Mouse (Mus musculus): ENCODE data around the gene Zbtb4.

The Zbtb4 gene

GRCm38 (mm10) chr11:69801379-69801977 lies 35.8 kb downstream of the Zbtb4 start, which contains the start of gene Fgf11:
Gene Fgf11, minus strand, starts transcription at chr11:69801857.
- DNase-seq, result no peak

GRCm38 (mm10) chr11:69802648-69803105 lies 37.0 kb downstream of the Zbtb4 start:
- peak; percentile 83 for DNase-seq

- no peak for DNase-seq
Measured at GRCm38 (mm10) chr11:69803328-69803727, 37.6 kb downstream of the Zbtb4 start.

GRCm38 (mm10) chr11:69803786-69804651 lies 38.3 kb downstream of the Zbtb4 start:
- DNase-seq, result peak; percentile 79

GRCm38 (mm10) chr11:69804652-69804940 lies 38.9 kb downstream of the Zbtb4 start:
- no peak for DNase-seq

- no peak for DNase-seq
Measured at GRCm38 (mm10) chr11:69804972-69805909, 39.5 kb downstream of the Zbtb4 start, which contains the start of gene Tmem102. Gene Tmem102, minus strand, starts transcription at chr11:69805624.

GRCm38 (mm10) chr11:69806378-69806777 lies 40.7 kb downstream of the Zbtb4 start:
- DNase-seq, result no peak

- no peak for DNase-seq
Measured at GRCm38 (mm10) chr11:69807641-69808040, 41.9 kb downstream of the Zbtb4 start.

- no peak for DNase-seq
Measured at GRCm38 (mm10) chr11:69810280-69810679, 44.6 kb downstream of the Zbtb4 start.

- DNase-seq, result no peak
Measured at GRCm38 (mm10) chr11:69815155-69815554, 49.4 kb downstream of the Zbtb4 start, which contains the start of gene Gm39566. Gene Gm39566, minus strand, starts transcription at chr11:69815298.

- no peak for DNase-seq
Measured at GRCm38 (mm10) chr11:69816520-69816919, 50.8 kb downstream of the Zbtb4 start.

- DNase-seq, result no peak
Measured at GRCm38 (mm10) chr11:69818365-69818764, 52.7 kb downstream of the Zbtb4 start, which contains the start of gene Spem2. Gene Spem2, minus strand, starts transcription at chr11:69818465.

GRCm38 (mm10) chr11:69818871-69819270 lies 53.2 kb downstream of the Zbtb4 start:
- DNase-seq, result no peak

- DNase-seq, result no peak
Measured at GRCm38 (mm10) chr11:69822080-69822479, 56.4 kb downstream of the Zbtb4 start, which contains the start of gene Spem1. Gene Spem1, minus strand, starts transcription at chr11:69822180.

- no peak for DNase-seq
Measured at GRCm38 (mm10) chr11:69823456-69823855, 57.7 kb downstream of the Zbtb4 start.

- DNase-seq, result no peak
Measured at GRCm38 (mm10) chr11:69828832-69829231, 63.1 kb downstream of the Zbtb4 start.

- no peak for DNase-seq
Measured at GRCm38 (mm10) chr11:69833554-69833953, 67.8 kb downstream of the Zbtb4 start.
